Mouse (Mus musculus): ENCODE measurements around the gene Prx. TPM values are rescaled to one million over a fixed set of nuclear protein-coding genes. Genes with fewer than 3 reads are reported as not detected.
A peak's percentile ranks its signal among the peaks of the same experiment; 100 is the strongest.

Prx gene
- total RNA-seq, 2 experiments from 2014 or later: 7.0 to 8.8 TPM

GRCm38 (mm10) chr7:27552070-27552469 is 52.9 kb downstream of the Prx start:
- DNase-seq (ENCODE audit: low spot score in 2 of 2): no peak

- peak; percentile 79 to 94 for DNase-seq (ENCODE audit: low spot score in 2 of 2)
Observed at GRCm38 (mm10) chr7:27552931-27553513, 53.9 kb downstream of the Prx start, which contains the start of the genes Pld3 and 2310022A10Rik. Gene Pld3, minus strand, starts transcription at chr7:27553218. Gene 2310022A10Rik, plus strand, starts transcription at chr7:27553233.

DNA sequence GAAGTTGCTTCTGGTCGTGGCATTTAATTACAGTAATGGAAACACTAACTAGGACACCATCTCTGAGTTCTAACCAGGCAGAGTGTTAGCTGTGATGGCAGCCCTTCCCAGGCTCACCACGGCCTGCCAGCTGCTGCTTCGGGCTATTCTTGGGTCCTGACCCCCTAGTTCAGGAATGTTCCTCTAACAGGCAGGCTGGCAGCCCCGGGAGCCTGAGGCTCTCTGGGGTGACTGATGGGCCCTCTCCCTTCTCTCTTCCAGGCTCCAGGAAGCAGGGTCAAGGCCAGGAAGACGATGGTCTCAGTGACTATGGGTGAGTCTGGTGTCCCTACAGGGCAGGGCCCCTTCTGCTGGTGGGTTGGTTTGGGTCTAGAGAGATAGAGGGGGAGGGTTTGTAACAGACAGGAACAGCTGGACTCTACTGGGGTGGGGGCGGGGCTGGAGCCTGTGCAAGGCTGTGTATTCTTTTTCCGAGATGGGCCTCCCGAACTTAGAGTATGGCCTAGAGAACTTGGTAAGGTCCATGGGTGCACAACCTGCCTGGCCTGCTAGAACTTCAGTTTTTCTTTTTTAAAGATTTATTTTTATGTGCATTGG is 61.3 kb downstream of the Prx start:
- DNase-seq (ENCODE audit: low spot score in 2 of 2): no peak

GRCm38 (mm10) chr7:27560978-27561377 is 61.9 kb downstream of the Prx start:
- no peak for DNase-seq (ENCODE audit: low spot score in 2 of 2)

Other genes starting within 250 kb of the Prx start
- 10 to 100 TPM; 21.0 to 21.1 TPM for gene Numbl, start 240.9 kb upstream of the Prx start, total RNA-seq (2021)
- 100 to 1,000 TPM in 1 of 2 experiments, 10 to 100 TPM in 1; 95.4 to 102 TPM for gene Ltbp4, start 161.6 kb upstream of the Prx start, total RNA-seq (2021)
- gene Shkbp1, start 143.3 kb upstream of the Prx start, total RNA-seq (2021): 10 to 100 TPM; 22.9 to 31.7 TPM
- 1 to 10 TPM in 1 of 2 experiments, not detected in 1; 2.5 TPM for gene Gm20479, start 141.9 kb upstream of the Prx start, total RNA-seq (2021)
- gene Sptbn4, start 51.6 kb upstream of the Prx start, total RNA-seq (2021): 1 to 10 TPM; 1.2 to 1.4 TPM
- gene Blvrb, start 51.3 kb upstream of the Prx start, total RNA-seq (2021): 10 to 100 TPM; 58.4 to 62.1 TPM
- gene Sertad3, start 25.6 kb upstream of the Prx start, total RNA-seq (2021): 10 to 100 TPM; 16.7 to 17.3 TPM
- gene Sertad1, start 12.4 kb upstream of the Prx start, total RNA-seq (2021): 10 to 100 TPM; 18.1 to 18.8 TPM
- 1 to 10 TPM; 1.4 to 1.8 TPM for gene Hipk4, start 23.9 kb downstream of the Prx start, total RNA-seq (2021)
- gene Pld3, start 53.9 kb downstream of the Prx start, total RNA-seq (2021): 100 to 1,000 TPM; 132 to 133 TPM
- gene 2310022A10Rik, start 53.9 kb downstream of the Prx start, total RNA-seq (2021): 10 to 100 TPM; 21.6 to 28.0 TPM
- 100 to 1,000 TPM; 195 to 220 TPM for gene Akt2, start 92.2 kb downstream of the Prx start, total RNA-seq (2021)
- 1 to 10 TPM; 1.1 to 1.6 TPM for gene Ttc9b, start 154.6 kb downstream of the Prx start, total RNA-seq (2021)
- gene Map3k10, start 175.3 kb downstream of the Prx start, total RNA-seq (2021): 10 to 100 TPM; 30.3 to 31.9 TPM
- 1 to 10 TPM; 2.9 to 3.5 TPM for gene Zfp607b, start 190.0 kb downstream of the Prx start, total RNA-seq (2021)
- gene Zfp60, start 232.1 kb downstream of the Prx start, total RNA-seq (2021): 10 to 100 TPM; 21.6 to 23.0 TPM

Data from adrenal gland, postnatal 4 days (tissue).